Mouse (Mus musculus): ENCODE results near the gene Ugt8a. TPM values are rescaled to one million over a fixed set of nuclear protein-coding genes. Genes with fewer than 3 reads are reported as not detected.

Ugt8a gene
- polyA plus RNA-seq, 1 experiment from 2014 or later, result 2.9 TPM

GRCm38 (mm10) chr3:125938756-125939109 lies 314 bp upstream of the Ugt8a start:
- peaks cover 11% of the 10 kb centered on the region for H3K4me1 ChIP-seq (replicated peaks; ENCODE audit: control insufficient read depth, insufficient read depth, low read length)
- peak overlapping the region; percentile 68 for H3K9ac ChIP-seq (replicated peaks; ENCODE audit: low read depth, low read length)
- H3K27me3 ChIP-seq (replicated peaks; ENCODE audit: control insufficient read depth, insufficient read depth, low read length), result 0 out of 2 replicates have a peak, but pooled peaks cover 2% of the 10 kb centered on the region
- no peak overlapping the region for H3K27ac ChIP-seq (ENCODE audit: low read length)
- no peaks in the 10 kb centered on the region for H3K36me3 ChIP-seq (ENCODE audit: control insufficient read depth, insufficient read depth)
- no peaks in the 10 kb centered on the region for H3K9me3 ChIP-seq (ENCODE audit: control insufficient read depth, low read length)
- H3K4me3 ChIP-seq (replicated peaks; ENCODE audit: low read length), result peak overlapping the region; percentile 78
- H3K4me2 ChIP-seq (ENCODE audit: low read length), result peak overlapping the region; percentile 93
- WGBS, result 0% methylated on average over 25 of the region's 37 CpGs
- peak; percentile 89 for ATAC-seq

- H3K36me3 ChIP-seq (ENCODE audit: control insufficient read depth, insufficient read depth), result no peaks in the 10 kb centered on the region
- H3K27me3 ChIP-seq (replicated peaks; ENCODE audit: control insufficient read depth, insufficient read depth, low read length), result 0 out of 2 replicates have a peak, but pooled peaks cover 2% of the 10 kb centered on the region
- peak overlapping the region; percentile 78 for H3K4me3 ChIP-seq (replicated peaks; ENCODE audit: low read length)
- ATAC-seq, result peak; percentile 66
- no peak overlapping the region for H3K27ac ChIP-seq (ENCODE audit: low read length)
- H3K4me1 ChIP-seq (replicated peaks; ENCODE audit: control insufficient read depth, insufficient read depth, low read length), result peaks cover 11% of the 10 kb centered on the region
- H3K4me2 ChIP-seq (ENCODE audit: low read length), result peak overlapping the region; percentile 93
- peak overlapping the region; percentile 68 for H3K9ac ChIP-seq (replicated peaks; ENCODE audit: low read depth, low read length)
- H3K9me3 ChIP-seq (ENCODE audit: control insufficient read depth, low read length), result no peaks in the 10 kb centered on the region
- WGBS, result 1% methylated on average over 43 of the region's 43 CpGs
These were observed 805 bp downstream of the Ugt8a start for GRCm38 (mm10) chr3:125937536-125938091.

GRCm38 (mm10) chr3:125935796-125936195 lies 2.6 kb downstream of the Ugt8a start:
- H3K9me3 ChIP-seq (ENCODE audit: control insufficient read depth, low read length), result no peaks in the 10 kb centered on the region
- no peak overlapping the region for H3K4me2 ChIP-seq (ENCODE audit: low read length)
- no peak overlapping the region for H3K27ac ChIP-seq (ENCODE audit: low read length)
- 0 out of 2 replicates have a peak, but pooled peaks cover 2% of the 10 kb centered on the region for H3K27me3 ChIP-seq (replicated peaks; ENCODE audit: control insufficient read depth, insufficient read depth, low read length)
- ATAC-seq, result no peak
- H3K4me1 ChIP-seq (replicated peaks; ENCODE audit: control insufficient read depth, insufficient read depth, low read length), result peaks cover 11% of the 10 kb centered on the region
- no peak overlapping the region for H3K4me3 ChIP-seq (replicated peaks; ENCODE audit: low read length)
- H3K36me3 ChIP-seq (ENCODE audit: control insufficient read depth, insufficient read depth), result no peaks in the 10 kb centered on the region
- H3K9ac ChIP-seq (replicated peaks; ENCODE audit: low read depth, low read length), result no peak overlapping the region

- no peak overlapping the region for H3K27ac ChIP-seq (ENCODE audit: low read length)
- no peaks in the 10 kb centered on the region for H3K36me3 ChIP-seq (ENCODE audit: control insufficient read depth, insufficient read depth)
- no peak overlapping the region for H3K4me2 ChIP-seq (ENCODE audit: low read length)
- H3K27me3 ChIP-seq (replicated peaks; ENCODE audit: control insufficient read depth, insufficient read depth, low read length), result 0 out of 2 replicates have a peak, but pooled peaks cover 2% of the 10 kb centered on the region
- H3K4me1 ChIP-seq (replicated peaks; ENCODE audit: control insufficient read depth, insufficient read depth, low read length), result peaks cover 7% of the 10 kb centered on the region
- no peak overlapping the region for H3K4me3 ChIP-seq (replicated peaks; ENCODE audit: low read length)
- no peak overlapping the region for H3K9ac ChIP-seq (replicated peaks; ENCODE audit: low read depth, low read length)
- no peaks in the 10 kb centered on the region for H3K9me3 ChIP-seq (ENCODE audit: control insufficient read depth, low read length)
- no peak for ATAC-seq
- WGBS, result 80% methylated on average over 3 of the region's 3 CpGs
These were observed 5.7 kb downstream of the Ugt8a start for GRCm38 (mm10) chr3:125932594-125933237.

- Histone ChIP-seq H3K4me3 (replicated peaks; ENCODE audit: low read length) (no peak overlapping the region), H3K36me3 (ENCODE audit: control insufficient read depth, insufficient read depth) (no peaks in the 10 kb centered on the region), H3K27me3 (replicated peaks; ENCODE audit: control insufficient read depth, insufficient read depth, low read length) (no peaks in the 10 kb centered on the region), H3K4me1 (replicated peaks; ENCODE audit: control insufficient read depth, insufficient read depth, low read length) (no peaks in the 10 kb centered on the region), H3K27ac (ENCODE audit: low read length) (no peak overlapping the region), H3K9ac (replicated peaks; ENCODE audit: low read depth, low read length) (no peak overlapping the region), H3K4me2 (ENCODE audit: low read length) (no peak overlapping the region), H3K9me3 (ENCODE audit: control insufficient read depth, low read length) (no peaks in the 10 kb centered on the region)
- 48% methylated on average over 1 of the region's 1 CpGs for WGBS
- ATAC-seq, result no peak
These were observed 7.4 kb downstream of the Ugt8a start for GRCm38 (mm10) chr3:125931059-125931458.

GRCm38 (mm10) chr3:125920876-125921275 lies 17.5 kb downstream of the Ugt8a start:
- Histone ChIP-seq H3K27me3 (replicated peaks; ENCODE audit: control insufficient read depth, insufficient read depth, low read length) (no peaks in the 10 kb centered on the region), H3K4me3 (replicated peaks; ENCODE audit: low read length) (no peak overlapping the region), H3K36me3 (ENCODE audit: control insufficient read depth, insufficient read depth) (no peaks in the 10 kb centered on the region), H3K9me3 (ENCODE audit: control insufficient read depth, low read length) (no peaks in the 10 kb centered on the region), H3K4me1 (replicated peaks; ENCODE audit: control insufficient read depth, insufficient read depth, low read length) (no peaks in the 10 kb centered on the region), H3K9ac (replicated peaks; ENCODE audit: low read depth, low read length) (no peak overlapping the region), H3K27ac (ENCODE audit: low read length) (no peak overlapping the region), H3K4me2 (ENCODE audit: low read length) (no peak overlapping the region)
- WGBS, result 81% methylated on average over 2 of the region's 2 CpGs
- ATAC-seq, result no peak

GRCm38 (mm10) chr3:125898976-125899375 lies 39.4 kb downstream of the Ugt8a start:
- Histone ChIP-seq H3K27ac (ENCODE audit: low read length) (no peak overlapping the region), H3K4me3 (replicated peaks; ENCODE audit: low read length) (no peak overlapping the region), H3K27me3 (replicated peaks; ENCODE audit: control insufficient read depth, insufficient read depth, low read length) (no peaks in the 10 kb centered on the region), H3K4me2 (ENCODE audit: low read length) (no peak overlapping the region), H3K9ac (replicated peaks; ENCODE audit: low read depth, low read length) (no peak overlapping the region), H3K36me3 (ENCODE audit: control insufficient read depth, insufficient read depth) (no peaks in the 10 kb centered on the region), H3K4me1 (replicated peaks; ENCODE audit: control insufficient read depth, insufficient read depth, low read length) (no peaks in the 10 kb centered on the region), H3K9me3 (ENCODE audit: control insufficient read depth, low read length) (no peaks in the 10 kb centered on the region)
- WGBS, result 60% methylated on average over 1 of the region's 1 CpGs
- no peak for ATAC-seq

- Histone ChIP-seq H3K4me2 (ENCODE audit: low read length) (no peak overlapping the region), H3K36me3 (ENCODE audit: control insufficient read depth, insufficient read depth) (no peaks in the 10 kb centered on the region), H3K4me3 (replicated peaks; ENCODE audit: low read length) (no peak overlapping the region), H3K27ac (ENCODE audit: low read length) (no peak overlapping the region), H3K9me3 (ENCODE audit: control insufficient read depth, low read length) (no peaks in the 10 kb centered on the region), H3K27me3 (replicated peaks; ENCODE audit: control insufficient read depth, insufficient read depth, low read length) (no peaks in the 10 kb centered on the region), H3K9ac (replicated peaks; ENCODE audit: low read depth, low read length) (no peak overlapping the region), H3K4me1 (replicated peaks; ENCODE audit: control insufficient read depth, insufficient read depth, low read length) (no peaks in the 10 kb centered on the region)
- WGBS, result 45% methylated on average over 2 of the region's 2 CpGs
- no peak for ATAC-seq
These were observed 51.3 kb downstream of the Ugt8a start for GRCm38 (mm10) chr3:125887109-125887508.

GRCm38 (mm10) chr3:125884879-125885278 lies 53.5 kb downstream of the Ugt8a start:
- ATAC-seq, result no peak
- Histone ChIP-seq H3K4me3 (replicated peaks; ENCODE audit: low read length) (no peak overlapping the region), H3K9me3 (ENCODE audit: control insufficient read depth, low read length) (no peaks in the 10 kb centered on the region), H3K27ac (ENCODE audit: low read length) (no peak overlapping the region), H3K4me2 (ENCODE audit: low read length) (no peak overlapping the region), H3K27me3 (replicated peaks; ENCODE audit: control insufficient read depth, insufficient read depth, low read length) (no peaks in the 10 kb centered on the region), H3K36me3 (ENCODE audit: control insufficient read depth, insufficient read depth) (no peaks in the 10 kb centered on the region), H3K9ac (replicated peaks; ENCODE audit: low read depth, low read length) (no peak overlapping the region), H3K4me1 (replicated peaks; ENCODE audit: control insufficient read depth, insufficient read depth, low read length) (no peaks in the 10 kb centered on the region)
- WGBS, result 95% methylated on average over 2 of the region's 2 CpGs
